Mouse (Mus musculus): ENCODE results near the gene Rfc5.

- TF ChIP-seq CTCF (IDR thresholded peaks at IDR 0.05; ENCODE audit: control insufficient read depth, insufficient read depth, low read length) (no peak), POLR2A (IDR thresholded peaks at IDR 0.05; ENCODE audit: borderline replicate concordance, control insufficient read depth, low read depth, low read length) (no peak)
These were observed 7.8 kb upstream of the Rfc5 start for GRCm38 (mm10) chr5:117396596-117397014.

Data from bone marrow, adult 2 months (tissue).